9 mouse cellular contexts compared by ENCODE assay signal in the genomic region with DNA sequence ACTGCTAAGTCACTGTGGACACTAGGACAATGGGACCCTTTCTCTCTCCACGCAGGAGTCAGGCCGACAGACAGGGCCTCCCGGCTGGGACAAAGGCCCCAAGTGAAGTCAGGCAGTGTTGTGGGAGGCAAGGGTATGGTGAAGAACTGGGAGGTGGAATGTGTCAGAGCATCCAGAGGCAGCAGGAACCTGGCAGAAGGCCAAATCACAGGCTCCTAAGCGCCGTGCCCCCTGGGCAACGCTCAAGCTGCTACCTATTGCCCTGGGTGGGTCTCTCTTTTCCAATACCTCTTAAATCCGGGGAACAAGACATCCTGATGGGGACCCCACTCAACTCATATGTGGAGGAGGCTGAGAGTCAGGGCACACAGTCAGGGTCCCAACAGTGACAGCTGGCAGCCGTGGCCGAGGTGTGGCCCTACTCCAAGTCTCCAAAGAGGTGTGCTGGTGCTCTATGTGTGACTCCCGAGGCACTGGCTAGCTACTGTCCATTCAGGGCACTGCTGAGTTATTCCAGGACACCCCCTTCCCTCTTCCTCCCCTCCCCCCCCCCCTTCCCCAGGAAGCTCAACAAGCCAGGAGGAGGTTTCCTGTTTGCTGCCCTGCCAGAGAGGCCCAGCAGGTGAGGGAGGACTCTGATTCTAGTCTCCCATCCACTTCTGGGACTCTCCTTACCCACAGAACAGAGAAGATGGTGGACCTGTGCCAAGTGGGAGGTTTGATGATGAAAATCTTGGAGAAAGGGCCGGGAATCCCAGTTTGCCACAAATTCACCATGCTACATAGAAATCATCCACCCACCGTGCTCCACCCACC. TPM values are rescaled to one million over a fixed set of nuclear protein-coding genes. Genes with fewer than 3 reads are reported as not detected.
DNase-seq lines count a peak whose midpoint lies in the region; ATAC-seq and TF ChIP-seq lines count a peak whose summit lies in the region.
"Had no signal": no experiment of that assay in that cellular context is flagged by ENCODE, and none has a peak within 500 bp of the region (broad histone marks: within the 10 kb centered on the region; RNA-seq: fewer than 3 reads in every experiment).

No protein-coding gene starts in this region.

- H3K36me3 ChIP-seq in midbrain, embryonic 10.5 days, result peaks cover 11% of the 10 kb centered on the region; the same call in 1 of the 2 replicates
- no peaks in the 10 kb centered on the region for H3K36me3 ChIP-seq in midbrain, postnatal 0 days (ENCODE audit: insufficient read depth, low read length)
- H3K36me3 ChIP-seq in forebrain, embryonic 15.5 days, result no peaks in the 10 kb centered on the region
- no peaks in the 10 kb centered on the region for H3K36me3 ChIP-seq in kidney, embryonic 14.5 days (ENCODE audit: control insufficient read depth, insufficient read depth, low read length)
- no peaks in the 10 kb centered on the region for H3K36me3 ChIP-seq in neural tube, embryonic 15.5 days

- no peak overlapping the region for H3K4me2 ChIP-seq in midbrain, postnatal 0 days (ENCODE audit: low read depth, low read length, poor library complexity, severe bottlenecking)
- no peak overlapping the region for H3K4me2 ChIP-seq in forebrain, embryonic 15.5 days (replicated peaks)
- H3K4me2 ChIP-seq in kidney, embryonic 14.5 days (replicated peaks; ENCODE audit: low read depth, low read length), result no peak overlapping the region
- peak overlapping the region; percentile 13; the same call in 1 of the 2 replicates for H3K4me2 ChIP-seq in neural tube, embryonic 15.5 days

- ATAC-seq in midbrain, postnatal 0 days (ENCODE audit: low FRiP score), result no peak
- no peak for ATAC-seq in forebrain, embryonic 15.5 days (replicated peaks)
- no peak for ATAC-seq in kidney, embryonic 14.5 days (ENCODE audit: low FRiP score, low TSS enrichment)
- no peak for ATAC-seq in neural tube, embryonic 15.5 days (ENCODE audit: low FRiP score)
- no peak for ATAC-seq in erythroid progenitor cell, adult 5-6 weeks (replicated peaks; ENCODE audit: low FRiP score, poor library complexity, severe bottlenecking)

- WGBS in midbrain, embryonic 10.5 days, result 50% methylated on average over 12 of the region's 12 CpGs
- WGBS in midbrain, postnatal 0 days, result 23% methylated on average over 12 of the region's 12 CpGs
- WGBS in forebrain, embryonic 15.5 days, result 14% methylated on average over 12 of the region's 12 CpGs
- WGBS in kidney, embryonic 14.5 days, result 35% methylated on average over 12 of the region's 12 CpGs
- WGBS in neural tube, embryonic 15.5 days, result 22% methylated on average over 12 of the region's 12 CpGs

- peaks cover 89% of the 10 kb centered on the region for H3K4me1 ChIP-seq in midbrain, embryonic 10.5 days
- peaks cover 15% of the 10 kb centered on the region; the same call in 1 of the 2 replicates for H3K4me1 ChIP-seq in midbrain, postnatal 0 days (ENCODE audit: insufficient read depth, low read length)
- H3K4me1 ChIP-seq in forebrain, embryonic 15.5 days, result peaks cover 71% of the 10 kb centered on the region
- H3K4me1 ChIP-seq in kidney, embryonic 14.5 days (ENCODE audit: control insufficient read depth, insufficient read depth, low read length), result peaks cover 57% of the 10 kb centered on the region
- H3K4me1 ChIP-seq in neural tube, embryonic 15.5 days, result peaks cover 73% of the 10 kb centered on the region

- no peak for TF ChIP-seq CTCF in midbrain, postnatal 0 days (IDR thresholded peaks at IDR 0.05)

- H3K9ac ChIP-seq in midbrain, postnatal 0 days (replicated peaks; ENCODE audit: low read length, poor library complexity, severe bottlenecking), result no peak overlapping the region
- no peak overlapping the region for H3K9ac ChIP-seq in forebrain, embryonic 15.5 days (replicated peaks)
- peak overlapping the region; percentile 12; the same call in 1 of the 2 replicates for H3K9ac ChIP-seq in kidney, embryonic 14.5 days (ENCODE audit: low read depth, low read length)
- no peak overlapping the region for H3K9ac ChIP-seq in neural tube, embryonic 15.5 days (replicated peaks)

- DNase-seq in midbrain, embryonic 10.5 days (ENCODE audit: low spot score), result peak; percentile 65
- DNase-seq in midbrain, postnatal 0 days (ENCODE audit: low spot score), result no peak
- DNase-seq in cerebellum, adult 11-12 months, result no peak
- DNase-seq in spleen, adult 18-20 months, result no peak

- H3K4me3 ChIP-seq in midbrain, embryonic 10.5 days, result peak overlapping the region; percentile 50
- no peak overlapping the region for H3K4me3 ChIP-seq in midbrain, postnatal 0 days (ENCODE audit: low read depth, low read length)
- no peak overlapping the region for H3K4me3 ChIP-seq in forebrain, embryonic 15.5 days
- H3K4me3 ChIP-seq in kidney, embryonic 14.5 days (ENCODE audit: low read length), result no peak overlapping the region
- no peak overlapping the region for H3K4me3 ChIP-seq in neural tube, embryonic 15.5 days (replicated peaks)

- no peaks in the 10 kb centered on the region for H3K9me3 ChIP-seq in midbrain, embryonic 10.5 days (replicated peaks)
- H3K9me3 ChIP-seq in midbrain, postnatal 0 days (ENCODE audit: low read length), result no peaks in the 10 kb centered on the region
- no peaks in the 10 kb centered on the region for H3K9me3 ChIP-seq in forebrain, embryonic 15.5 days
- H3K9me3 ChIP-seq in kidney, embryonic 14.5 days (ENCODE audit: control insufficient read depth, low read length), result no peaks in the 10 kb centered on the region
- no peaks in the 10 kb centered on the region for H3K9me3 ChIP-seq in neural tube, embryonic 15.5 days (replicated peaks)

- H3K27ac ChIP-seq in midbrain, embryonic 10.5 days (replicated peaks), result peak overlapping the region; percentile 84
- H3K27ac ChIP-seq in midbrain, postnatal 0 days (ENCODE audit: low read depth, low read length), result no peak overlapping the region
- peak overlapping the region; percentile 41; the same call in 1 of the 2 replicates for H3K27ac ChIP-seq in forebrain, embryonic 15.5 days (replicated peaks)
- H3K27ac ChIP-seq in kidney, embryonic 14.5 days (ENCODE audit: low read depth, low read length), result peak overlapping the region; percentile 67; the same call in 1 of the 2 replicates
- peak overlapping the region; percentile 67 for H3K27ac ChIP-seq in neural tube, embryonic 15.5 days (replicated peaks)

- peaks cover 35% of the 10 kb centered on the region for H3K27me3 ChIP-seq in midbrain, embryonic 10.5 days (ENCODE audit: low read depth, poor library complexity, severe bottlenecking)
- no peaks in the 10 kb centered on the region for H3K27me3 ChIP-seq in midbrain, postnatal 0 days (ENCODE audit: insufficient read depth, low read length)
- 0 out of 2 replicates have a peak, but pooled peaks cover 4% of the 10 kb centered on the region for H3K27me3 ChIP-seq in forebrain, embryonic 15.5 days
- peaks cover 16% of the 10 kb centered on the region for H3K27me3 ChIP-seq in kidney, embryonic 14.5 days (ENCODE audit: control insufficient read depth, insufficient read depth, low read length)
- H3K27me3 ChIP-seq in neural tube, embryonic 15.5 days (replicated peaks), result peaks cover 3% of the 10 kb centered on the region; the same call in 1 of the 2 replicates

RNA-seq across cellular contexts. Expression of a gene that starts 14.3 kb away (rescaled TPM):
- 0.41 and 0.86 TPM in 2 replicates for polyA plus RNA-seq in midbrain, embryonic 10.5 days (2016; fragmentation: Nextera tagmentation; extraction: Ambion mirVana)
- total RNA-seq in midbrain, postnatal 0 days (2014; rRNA removed), result 248 and 284 TPM in 2 replicates
- 180 and 212 TPM in 2 replicates for polyA plus RNA-seq in midbrain, postnatal 0 days (2015; fragmentation: Nextera tagmentation; extraction: Ambion mirVana)
- polyA plus RNA-seq in forebrain, embryonic 15.5 days (2015; fragmentation: Nextera tagmentation; extraction: Ambion mirVana), result 26.6 and 27.2 TPM in 2 replicates
- polyA plus RNA-seq in kidney, embryonic 14.5 days (2014; fragmentation: Nextera tagmentation; extraction: Ambion mirVana), result not detected in 2 replicates
- 127 and 139 TPM in 2 replicates for polyA plus RNA-seq in neural tube, embryonic 15.5 days (2015; fragmentation: Nextera tagmentation; extraction: Ambion mirVana)
- total RNA-seq in erythroid progenitor cell, adult 5-6 weeks (2015; ENCODE audit: low replicate concordance), result not detected in 2 replicates
- total RNA-seq in erythroid progenitor cell, adult 5-6 weeks (2017; ENCODE audit: low replicate concordance), result not detected in 2 replicates

RNA-seq across cellular contexts. Expression of a gene that starts 14.8 kb away (rescaled TPM):
- polyA plus RNA-seq in midbrain, embryonic 10.5 days (2016; fragmentation: Nextera tagmentation; extraction: Ambion mirVana), result 125 and 158 TPM in 2 replicates
- total RNA-seq in midbrain, postnatal 0 days (2014; rRNA removed), result 22.4 and 37.1 TPM in 2 replicates
- 8.2 and 8.8 TPM in 2 replicates for polyA plus RNA-seq in midbrain, postnatal 0 days (2015; fragmentation: Nextera tagmentation; extraction: Ambion mirVana)
- 50.0 and 56.7 TPM in 2 replicates for polyA plus RNA-seq in forebrain, embryonic 15.5 days (2015; fragmentation: Nextera tagmentation; extraction: Ambion mirVana)
- 14.8 and 26.1 TPM in 2 replicates for polyA plus RNA-seq in kidney, embryonic 14.5 days (2014; fragmentation: Nextera tagmentation; extraction: Ambion mirVana)
- polyA plus RNA-seq in neural tube, embryonic 15.5 days (2015; fragmentation: Nextera tagmentation; extraction: Ambion mirVana), result 22.5 and 22.8 TPM in 2 replicates
- total RNA-seq in erythroid progenitor cell, adult 5-6 weeks (2015; ENCODE audit: low replicate concordance), result not detected in 2 replicates
- not detected in 2 replicates for total RNA-seq in erythroid progenitor cell, adult 5-6 weeks (2017; ENCODE audit: low replicate concordance)

RNA-seq across cellular contexts. Expression of a gene that starts 37.2 kb away (rescaled TPM):
- 562 and 684 TPM in 2 replicates for polyA plus RNA-seq in midbrain, embryonic 10.5 days (2016; fragmentation: Nextera tagmentation; extraction: Ambion mirVana)
- 19.2 and 27.1 TPM in 2 replicates for total RNA-seq in midbrain, postnatal 0 days (2014; rRNA removed)
- polyA plus RNA-seq in midbrain, postnatal 0 days (2015; fragmentation: Nextera tagmentation; extraction: Ambion mirVana), result 49.0 and 50.8 TPM in 2 replicates
- polyA plus RNA-seq in forebrain, embryonic 15.5 days (2015; fragmentation: Nextera tagmentation; extraction: Ambion mirVana), result 14.9 and 18.4 TPM in 2 replicates
- 113 and 169 TPM in 2 replicates for polyA plus RNA-seq in kidney, embryonic 14.5 days (2014; fragmentation: Nextera tagmentation; extraction: Ambion mirVana)
- polyA plus RNA-seq in neural tube, embryonic 15.5 days (2015; fragmentation: Nextera tagmentation; extraction: Ambion mirVana), result 81.1 and 86.0 TPM in 2 replicates
- not detected in 2 replicates for total RNA-seq in erythroid progenitor cell, adult 5-6 weeks (2015; ENCODE audit: low replicate concordance)
- not detected in 2 replicates for total RNA-seq in erythroid progenitor cell, adult 5-6 weeks (2017; ENCODE audit: low replicate concordance)
- total RNA-seq: heart, postnatal 36 days had no signal

RNA-seq across cellular contexts. Expression of a gene that starts 41.7 kb away (rescaled TPM):
- 0.10 TPM in 1 of 2 replicates, not detected in the other for polyA plus RNA-seq in midbrain, embryonic 10.5 days (2016; fragmentation: Nextera tagmentation; extraction: Ambion mirVana)
- 2.4 and 3.0 TPM in 2 replicates for total RNA-seq in midbrain, postnatal 0 days (2014; rRNA removed)
- 0.83 and 0.85 TPM in 2 replicates for polyA plus RNA-seq in midbrain, postnatal 0 days (2015; fragmentation: Nextera tagmentation; extraction: Ambion mirVana)
- 0.43 and 0.89 TPM in 2 replicates for polyA plus RNA-seq in forebrain, embryonic 15.5 days (2015; fragmentation: Nextera tagmentation; extraction: Ambion mirVana)
- not detected in 2 replicates for polyA plus RNA-seq in kidney, embryonic 14.5 days (2014; fragmentation: Nextera tagmentation; extraction: Ambion mirVana)
- polyA plus RNA-seq in neural tube, embryonic 15.5 days (2015; fragmentation: Nextera tagmentation; extraction: Ambion mirVana), result 0.34 and 0.90 TPM in 2 replicates
- total RNA-seq in erythroid progenitor cell, adult 5-6 weeks (2015; ENCODE audit: low replicate concordance), result not detected in 2 replicates
- not detected in 2 replicates for total RNA-seq in erythroid progenitor cell, adult 5-6 weeks (2017; ENCODE audit: low replicate concordance)
- total RNA-seq: heart, postnatal 36 days had no signal

RNA-seq across cellular contexts. Expression of a gene that starts 55.2 kb away (rescaled TPM):
- polyA plus RNA-seq in midbrain, embryonic 10.5 days (2016; fragmentation: Nextera tagmentation; extraction: Ambion mirVana), result 18.6 and 21.6 TPM in 2 replicates
- 27.8 and 28.2 TPM in 2 replicates for total RNA-seq in midbrain, postnatal 0 days (2014; rRNA removed)
- polyA plus RNA-seq in midbrain, postnatal 0 days (2015; fragmentation: Nextera tagmentation; extraction: Ambion mirVana), result 17.6 and 19.1 TPM in 2 replicates
- polyA plus RNA-seq in forebrain, embryonic 15.5 days (2015; fragmentation: Nextera tagmentation; extraction: Ambion mirVana), result 20.1 and 20.2 TPM in 2 replicates
- 19.3 and 21.6 TPM in 2 replicates for polyA plus RNA-seq in kidney, embryonic 14.5 days (2014; fragmentation: Nextera tagmentation; extraction: Ambion mirVana)
- 19.3 and 19.7 TPM in 2 replicates for polyA plus RNA-seq in neural tube, embryonic 15.5 days (2015; fragmentation: Nextera tagmentation; extraction: Ambion mirVana)
- 2.5 and 5.0 TPM in 2 replicates for total RNA-seq in erythroid progenitor cell, adult 5-6 weeks (2015; ENCODE audit: low replicate concordance)
- total RNA-seq in erythroid progenitor cell, adult 5-6 weeks (2017; ENCODE audit: low replicate concordance), result 4.9 and 5.3 TPM in 2 replicates

Comparison
In these comparisons a context has a peak if more than half of its experiments do, and no peak if none do; other contexts are left out.
1. RNA of a gene that starts 14.3 kb away (polyA plus RNA-seq): 180 to 212 TPM in midbrain, postnatal 0 days, 127 to 139 TPM in neural tube, embryonic 15.5 days and 26.6 to 27.2 TPM in forebrain, embryonic 15.5 days; 0.41 to 0.86 TPM in midbrain, embryonic 10.5 days and not detected in kidney, embryonic 14.5 days; every median in the first group is over 10 times any median in the second.